14 mouse cellular contexts compared by ENCODE assay signal in genomic region chr13:50211842-50212241, GRCm38 (mm10). TPM values are rescaled to one million over a fixed set of nuclear protein-coding genes. Genes with fewer than 3 reads are reported as not detected.
DNase-seq lines count a peak whose midpoint lies in the region; ATAC-seq and TF ChIP-seq lines count a peak whose summit lies in the region.
"Not testable (repeated sequence)": the region's sequence is repeated elsewhere in the genome, so short reads cannot be mapped to it uniquely, and the experiment has no call there.
"Had no signal": no experiment of that assay in that cellular context is flagged by ENCODE, and none has a peak within 500 bp of the region (broad histone marks: within the 10 kb centered on the region; RNA-seq: fewer than 3 reads in every experiment).

No protein-coding gene starts in this region.

- H3K27ac ChIP-seq in heart, adult 2 months; kidney, adult 2 months (ENCODE audit: insufficient read depth, low read depth, low read length); left cerebral cortex, adult 2 months; midbrain, embryonic 11.5 days (ENCODE audit: low read depth, low read length): not testable (repeated sequence)

- not testable (repeated sequence) for H3K36me3 ChIP-seq in heart, adult 2 months (ENCODE audit: control insufficient read depth, insufficient read depth, low read length); kidney, adult 2 months (ENCODE audit: control insufficient read depth, insufficient read depth, low read length); midbrain, embryonic 11.5 days (ENCODE audit: control insufficient read depth, insufficient read depth, low read length)

- 2% methylated on average over 1 of the region's 1 CpGs for WGBS in heart, adult 2 months
- WGBS in kidney, adult 2 months, result 0% methylated on average over 1 of the region's 1 CpGs
- WGBS in midbrain, embryonic 11.5 days, result 0% methylated on average over 1 of the region's 1 CpGs

- peak; percentile 67 for TF ChIP-seq CTCF in heart, adult 2 months (IDR thresholded peaks at IDR 0.05)
- TF ChIP-seq CTCF in kidney, adult 2 months (conservative IDR thresholded peaks at IDR 0.05; ENCODE audit: insufficient read depth, insufficient read length, low read depth, low read length), result 0 out of 2 replicates have a peak, but pooled peaks have one; percentile 22
- peak; percentile 61 for TF ChIP-seq CTCF in left cerebral cortex, adult 2 months (IDR thresholded peaks at IDR 0.05)

- H3K4me2 ChIP-seq in midbrain, embryonic 11.5 days, result not testable (repeated sequence)

- not testable (repeated sequence) for ATAC-seq in midbrain, embryonic 11.5 days (ENCODE audit: low FRiP score)

- intact Hi-C loops in heart, adult 2 months (cut with DNase I), result not testable (repeated sequence)
- intact Hi-C loops in left cerebral cortex, adult 2 months (cut with DNase I), result loop anchor here (10.0 kb wide), 1 partner anchor 623 kb away; no protein-coding TSS in a partner anchor

- not testable (repeated sequence) for TF ChIP-seq EP300 in heart, adult 2 months (IDR thresholded peaks at IDR 0.05; ENCODE audit: insufficient read depth, low read depth, low read length)

- not testable (repeated sequence) for H3K27me3 ChIP-seq in heart, adult 2 months (ENCODE audit: control insufficient read depth, insufficient read depth, low read length); kidney, adult 2 months (replicated peaks; ENCODE audit: control insufficient read depth, insufficient read depth, low read length); midbrain, embryonic 11.5 days (ENCODE audit: control insufficient read depth, insufficient read depth, low read length)

- H3K9ac ChIP-seq in heart, adult 2 months (ENCODE audit: low read depth, low read length); midbrain, embryonic 11.5 days (ENCODE audit: low read length): not testable (repeated sequence)

- H3K79me2 ChIP-seq in heart, adult 2 months (replicated peaks; ENCODE audit: control insufficient read depth, insufficient read depth, low read length), result not testable (repeated sequence)

- not testable (repeated sequence) for H3K4me3 ChIP-seq in heart, adult 2 months; kidney, adult 2 months (ENCODE audit: insufficient read depth, low read depth, low read length); left cerebral cortex, adult 2 months; midbrain, embryonic 11.5 days (ENCODE audit: low read depth, low read length)

- H3K9me3 ChIP-seq in midbrain, embryonic 11.5 days (ENCODE audit: control insufficient read depth, low read length), result not testable (repeated sequence)

- H3K4me1 ChIP-seq in heart, adult 2 months (ENCODE audit: control insufficient read depth, insufficient read depth, low read length); kidney, adult 2 months (ENCODE audit: control insufficient read depth, insufficient read depth, low read length); midbrain, embryonic 11.5 days (ENCODE audit: control insufficient read depth, insufficient read depth, low read length): not testable (repeated sequence)

- not testable (repeated sequence) for TF ChIP-seq POLR2A in heart, adult 2 months (IDR thresholded peaks at IDR 0.05; ENCODE audit: insufficient read depth, low read depth, low read length); kidney, adult 2 months (IDR thresholded peaks at IDR 0.05; ENCODE audit: low read depth, low read length)

- peak; percentile 7 for DNase-seq in ES-CJ7 (ENCODE audit: low read depth, low spot score)
- DNase-seq in brain, adult 2 months (ENCODE audit: low read depth, low spot score), result peak; percentile 34
- peak; percentile 39 for DNase-seq in embryo, embryonic 10.5 days (ENCODE audit: low spot score)
- not testable (repeated sequence) for DNase-seq in heart, adult 2 months
- DNase-seq in kidney, adult 2 months, result peak; percentile 36
- peak in 1 of 2 experiments; percentile 18 for DNase-seq in left cerebral cortex, adult 2 months (ENCODE audit: extremely low spot score in 1 of 2, low spot score in 2 of 2)
- DNase-seq in midbrain, embryonic 11.5 days (ENCODE audit: low spot score, missing footprints), result peak; percentile 88
- DNase-seq in telencephalon, adult 2 months (ENCODE audit: low read depth, low spot score), result peak; percentile 2

RNA-seq across cellular contexts. Expression of gene Gm906, which starts 38.3 kb away (rescaled TPM):
- not detected for total RNA-seq in heart, adult 2 months (2021)
- not detected in 2 replicates for polyA plus RNA-seq in heart, adult 2 months (2012; rRNA removed)
- polyA plus RNA-seq in kidney, adult 2 months (2012; rRNA removed), result 2.1 TPM in 2 replicates
- total RNA-seq in left cerebral cortex, adult 2 months (2021), result not detected
- not detected in 2 replicates for polyA plus RNA-seq in midbrain, embryonic 11.5 days (2014; fragmentation: Nextera tagmentation; extraction: Ambion mirVana)
- total RNA-seq: gastrocnemius, postnatal 4 days; heart, postnatal 36 days had no signal
- polyA plus RNA-seq: CD4-positive, CD25-positive, alpha-beta regulatory T cell, adult 4 months; forebrain, embryonic 12.5 days; limb, embryonic 14.5 days; macrophage had no signal
